In genomic region chr5:64324920-64325319, GRCm38 (mm10) we compare ENCODE assay signal across 13 mouse cellular contexts.
DNase-seq lines count a peak whose midpoint lies in the region; ATAC-seq lines count a peak whose summit lies in the region.
"Had no signal": no experiment of that assay in that cellular context is flagged by ENCODE, and none has a peak within 500 bp of the region (broad histone marks: within the 10 kb centered on the region; RNA-seq: fewer than 3 reads in every experiment).

No protein-coding gene starts in this region.

- H3K4me2 ChIP-seq in neural tube, embryonic 13.5 days, result no peak overlapping the region
- no peak overlapping the region for H3K4me2 ChIP-seq in limb, embryonic 13.5 days (replicated peaks)

- peak; percentile 89 for DNase-seq in heart, adult 11 months
- no peak for DNase-seq in heart, adult 8-10 months (ENCODE audit: low spot score)
- DNase-seq in neural tube, embryonic 10.5 days (ENCODE audit: extremely low spot score, low spot score), result no peak
- no peak for DNase-seq in Muller cell, postnatal 12 days (ENCODE audit: inconsistent ontology term)
- DNase-seq in yolk sac, embryonic 10.5 days (ENCODE audit: low spot score), result no peak
- DNase-seq: adrenal gland, adult 8-10 months; cerebellum, adult 11 months; liver; spleen, adult 18-20 months; thymus, adult 18-20 months had no signal

- ATAC-seq in neural tube, embryonic 13.5 days (ENCODE audit: low read depth), result peak; percentile 36; the same call in 1 of the 2 replicates
- ATAC-seq in limb, embryonic 13.5 days (ENCODE audit: low FRiP score, low read depth), result peak; percentile 48; the same call in 1 of the 2 replicates
- no peak for ATAC-seq in megakaryocyte, adult 5-6 weeks (ENCODE audit: poor library complexity, severe bottlenecking)

- no peak overlapping the region for H3K4me3 ChIP-seq in neural tube, embryonic 13.5 days
- no peak overlapping the region for H3K4me3 ChIP-seq in limb, embryonic 13.5 days

- WGBS in neural tube, embryonic 13.5 days, result 79% methylated on average over 8 of the region's 8 CpGs
- WGBS in limb, embryonic 13.5 days, result 72% methylated on average over 8 of the region's 8 CpGs

- H3K9me3 ChIP-seq in neural tube, embryonic 13.5 days, result no peaks in the 10 kb centered on the region
- H3K9me3 ChIP-seq in limb, embryonic 13.5 days, result no peaks in the 10 kb centered on the region

- no peak overlapping the region for H3K9ac ChIP-seq in neural tube, embryonic 13.5 days
- no peak overlapping the region for H3K9ac ChIP-seq in limb, embryonic 13.5 days

- H3K36me3 ChIP-seq in neural tube, embryonic 13.5 days, result peaks cover 32% of the 10 kb centered on the region
- peaks cover 35% of the 10 kb centered on the region for H3K36me3 ChIP-seq in limb, embryonic 13.5 days

- H3K4me1 ChIP-seq in neural tube, embryonic 13.5 days (replicated peaks), result peaks cover 31% of the 10 kb centered on the region
- H3K4me1 ChIP-seq in limb, embryonic 13.5 days, result peaks cover 21% of the 10 kb centered on the region

- no peaks in the 10 kb centered on the region for H3K27me3 ChIP-seq in neural tube, embryonic 13.5 days
- no peaks in the 10 kb centered on the region for H3K27me3 ChIP-seq in limb, embryonic 13.5 days

- 0 out of 2 replicates have a peak overlapping the region, but pooled peaks have one; percentile 38 for H3K27ac ChIP-seq in neural tube, embryonic 13.5 days (replicated peaks)
- peak overlapping the region; percentile 84 for H3K27ac ChIP-seq in limb, embryonic 13.5 days
